ENCODE assay signal across 19 mouse cellular contexts in the genomic region with DNA sequence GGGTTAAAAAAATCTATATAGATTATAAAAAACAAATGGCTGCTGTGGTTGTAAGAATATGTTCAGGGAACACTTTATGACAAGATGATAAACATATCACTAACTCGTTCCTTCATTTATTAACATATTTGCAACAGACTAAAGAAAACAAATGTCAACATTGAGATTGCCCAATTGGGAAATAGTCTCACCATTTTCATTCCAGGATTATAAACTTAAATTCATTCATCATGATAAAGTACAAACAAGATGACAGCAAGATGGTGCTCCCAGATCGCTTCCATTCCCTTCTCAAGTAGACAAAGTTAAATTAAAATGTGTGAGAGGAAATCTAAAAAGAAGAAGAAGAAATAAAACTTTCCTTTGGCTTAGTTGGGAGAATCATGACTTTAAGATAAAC.
"Had no signal": no experiment of that assay in that cellular context is flagged by ENCODE, and none has a peak within 500 bp of the region (broad histone marks: within the 10 kb centered on the region; RNA-seq: fewer than 3 reads in every experiment).

No protein-coding gene starts in this region.

- H3K4me3 ChIP-seq: limb, embryonic 15.5 days; liver, embryonic 12.5 days; lung, embryonic 15.5 days; midbrain, embryonic 10.5 days; midbrain, embryonic 12.5 days; myocyte; neural tube, embryonic 13.5 days; neural tube, embryonic 15.5 days had no signal

- H3K9ac ChIP-seq: limb, embryonic 15.5 days; liver, embryonic 12.5 days; liver, embryonic 14.5 days; lung, embryonic 15.5 days; midbrain, embryonic 12.5 days; neural tube, embryonic 13.5 days; neural tube, embryonic 15.5 days had no signal

- H3K4me2 ChIP-seq: limb, embryonic 15.5 days; liver, embryonic 12.5 days; lung, embryonic 15.5 days; midbrain, embryonic 12.5 days; neural tube, embryonic 13.5 days; neural tube, embryonic 15.5 days had no signal

- H3K27me3 ChIP-seq: limb, embryonic 15.5 days; liver, embryonic 12.5 days; lung, embryonic 15.5 days; midbrain, embryonic 12.5 days; neural tube, embryonic 13.5 days; neural tube, embryonic 15.5 days had no signal

- DNase-seq: midbrain, embryonic 14.5 days; retina, postnatal 1 day; right cerebral cortex, adult 18-20 months; right cerebral cortex, postnatal 25 days; right cerebral cortex, postnatal 4 days; spleen, adult 18-20 months; thymus, adult 18-20 months; thymus, postnatal 14 days; thymus, postnatal 36 days had no signal

- H3K27ac ChIP-seq: limb, embryonic 15.5 days; liver, embryonic 12.5 days; liver, embryonic 14.5 days; midbrain, embryonic 10.5 days; midbrain, embryonic 12.5 days; neural tube, embryonic 13.5 days; neural tube, embryonic 15.5 days had no signal

- H3K4me1 ChIP-seq: limb, embryonic 15.5 days; liver, embryonic 12.5 days; lung, embryonic 15.5 days; midbrain, embryonic 10.5 days; midbrain, embryonic 12.5 days; neural tube, embryonic 13.5 days; neural tube, embryonic 15.5 days had no signal

- H3K9me3 ChIP-seq: limb, embryonic 15.5 days; liver, embryonic 12.5 days; lung, embryonic 15.5 days; midbrain, embryonic 10.5 days; midbrain, embryonic 12.5 days; neural tube, embryonic 13.5 days; neural tube, embryonic 15.5 days had no signal

- H3K36me3 ChIP-seq: limb, embryonic 15.5 days; liver, embryonic 12.5 days; lung, embryonic 15.5 days; midbrain, embryonic 10.5 days; midbrain, embryonic 12.5 days; neural tube, embryonic 13.5 days; neural tube, embryonic 15.5 days had no signal

- ATAC-seq: liver, embryonic 12.5 days; midbrain, embryonic 16.5 days had no signal
